Mouse (Mus musculus): ENCODE results near the gene Kcnk13.

DNA sequence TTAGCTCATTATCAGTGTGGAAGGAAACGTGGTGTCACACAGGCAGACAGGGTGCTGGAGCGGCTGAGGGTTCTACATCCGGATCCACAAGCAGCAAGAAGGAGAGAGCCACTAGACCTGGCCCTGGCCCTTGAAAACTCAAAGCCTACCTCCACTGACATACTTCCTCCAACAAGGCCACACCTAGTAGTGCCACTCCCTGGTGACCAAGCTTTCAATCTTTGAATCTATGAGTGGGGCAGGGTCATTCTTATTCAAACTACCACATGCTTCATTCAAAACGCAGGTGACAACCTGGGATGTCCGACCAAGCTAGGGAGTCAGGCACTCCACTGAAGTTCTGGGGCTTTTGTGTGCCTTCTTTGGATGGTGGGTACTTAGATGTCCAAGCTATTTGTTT lies 35.4 kb downstream of the Kcnk13 start:
- no peak for TF ChIP-seq CTCF (IDR thresholded peaks at IDR 0.05; ENCODE audit: borderline replicate concordance, extremely low read depth, insufficient read depth, insufficient read length)
- TF ChIP-seq POLR2A (IDR thresholded peaks at IDR 0.05; ENCODE audit: borderline replicate concordance, extremely low read depth, insufficient read depth, insufficient read length, poor library complexity, severe bottlenecking) = no peak
